Mouse (Mus musculus): ENCODE results near the gene Ybx2.

Gene Ybx2

GRCm38 (mm10) chr11:69938401-69938979, 2.9 kb downstream of the Ybx2 start:
- TF ChIP-seq GATA4 (IDR thresholded peaks at IDR 0.05; ENCODE audit: insufficient replicate concordance, low read length): no peak

- TF ChIP-seq GATA4 (IDR thresholded peaks at IDR 0.05; ENCODE audit: insufficient replicate concordance, low read length): no peak
These were observed 3.6 kb downstream of the Ybx2 start for GRCm38 (mm10) chr11:69939181-69939580.

- no peak for TF ChIP-seq GATA4 (IDR thresholded peaks at IDR 0.05; ENCODE audit: insufficient replicate concordance, low read length)
These were observed 4.1 kb downstream of the Ybx2 start for GRCm38 (mm10) chr11:69939731-69940130.

GRCm38 (mm10) chr11:69940962-69941361, 5.4 kb downstream of the Ybx2 start:
- no peak for TF ChIP-seq GATA4 (IDR thresholded peaks at IDR 0.05; ENCODE audit: insufficient replicate concordance, low read length)

GRCm38 (mm10) chr11:69945216-69945615, 9.6 kb downstream of the Ybx2 start:
- no peak for TF ChIP-seq GATA4 (IDR thresholded peaks at IDR 0.05; ENCODE audit: insufficient replicate concordance, low read length)

GRCm38 (mm10) chr11:69945997-69946891, 10.6 kb downstream of the Ybx2 start:
- TF ChIP-seq GATA4 (IDR thresholded peaks at IDR 0.05; ENCODE audit: insufficient replicate concordance, low read length): no peak

GRCm38 (mm10) chr11:69947337-69948065, 11.9 kb downstream of the Ybx2 start:
- no peak for TF ChIP-seq GATA4 (IDR thresholded peaks at IDR 0.05; ENCODE audit: insufficient replicate concordance, low read length)

GRCm38 (mm10) chr11:69948066-69948762, 12.6 kb downstream of the Ybx2 start, which contains the start of gene Slc2a4:
Slc2a4 (minus strand) TSS chr11:69948188.
- no peak for TF ChIP-seq GATA4 (IDR thresholded peaks at IDR 0.05; ENCODE audit: insufficient replicate concordance, low read length)

- no peak for TF ChIP-seq GATA4 (IDR thresholded peaks at IDR 0.05; ENCODE audit: insufficient replicate concordance, low read length)
These were observed 13.2 kb downstream of the Ybx2 start for GRCm38 (mm10) chr11:69948763-69949150.

GRCm38 (mm10) chr11:69950807-69951459, 15.3 kb downstream of the Ybx2 start:
- no peak for TF ChIP-seq GATA4 (IDR thresholded peaks at IDR 0.05; ENCODE audit: insufficient replicate concordance, low read length)

GRCm38 (mm10) chr11:69952274-69952673, 16.7 kb downstream of the Ybx2 start:
- no peak for TF ChIP-seq GATA4 (IDR thresholded peaks at IDR 0.05; ENCODE audit: insufficient replicate concordance, low read length)

GRCm38 (mm10) chr11:69953267-69953915, 17.8 kb downstream of the Ybx2 start:
- no peak for TF ChIP-seq GATA4 (IDR thresholded peaks at IDR 0.05; ENCODE audit: insufficient replicate concordance, low read length)

- TF ChIP-seq GATA4 (IDR thresholded peaks at IDR 0.05; ENCODE audit: insufficient replicate concordance, low read length): no peak
These were observed 20.6 kb downstream of the Ybx2 start for GRCm38 (mm10) chr11:69956218-69956617.

GRCm38 (mm10) chr11:69960616-69961015, 25.0 kb downstream of the Ybx2 start:
- TF ChIP-seq GATA4 (IDR thresholded peaks at IDR 0.05; ENCODE audit: insufficient replicate concordance, low read length): no peak
